24 mouse cellular contexts compared by ENCODE assay signal in genomic region chr7:98497451-98497850, GRCm38 (mm10). TPM values are rescaled to one million over a fixed set of nuclear protein-coding genes. Genes with fewer than 3 reads are reported as not detected.
DNase-seq lines count a peak whose midpoint lies in the region; ATAC-seq lines count a peak whose summit lies in the region.
"Had no signal": no experiment of that assay in that cellular context is flagged by ENCODE, and none has a peak within 500 bp of the region (broad histone marks: within the 10 kb centered on the region; RNA-seq: fewer than 3 reads in every experiment).

No protein-coding gene starts in this region.

- H3K27me3 ChIP-seq in liver, embryonic 12.5 days (replicated peaks): peaks cover 14% of the 10 kb centered on the region; the same call in 1 of the 2 replicates
- H3K27me3 ChIP-seq: embryonic facial prominence, embryonic 13.5 days; embryonic facial prominence, embryonic 15.5 days; forebrain, embryonic 15.5 days had no signal

- DNase-seq in cerebellum, adult 11-12 months: peak; percentile 5
- no peak for DNase-seq in cerebellum, postnatal 25 days
- DNase-seq in kidney, postnatal 10 days: peak; percentile 3
- DNase-seq in kidney, postnatal 25 days: no peak
- DNase-seq in NIH3T3 (ENCODE audit: low read depth): peak; percentile 58
- DNase-seq in right cerebral cortex, postnatal 36 days (ENCODE audit: low spot score in 2 of 2): no peak
- DNase-seq: adrenal gland, adult 2 months; adrenal gland, postnatal 10 days; adrenal gland, postnatal 25 days; cerebellum, adult 11 months; cerebellum, adult 2 months; cerebellum, adult 9-10 months; cerebellum, postnatal 10 days; cerebellum, postnatal 36 days; embryo, embryonic 11 days; forebrain, postnatal 0 days had no signal

- no peak overlapping the region for H3K4me2 ChIP-seq in liver, embryonic 12.5 days
- H3K4me2 ChIP-seq: embryonic facial prominence, embryonic 13.5 days; embryonic facial prominence, embryonic 15.5 days; forebrain, embryonic 13.5 days; forebrain, embryonic 15.5 days had no signal

- H3K36me3 ChIP-seq in liver, embryonic 12.5 days: 0 out of 2 replicates have a peak, but pooled peaks cover 12% of the 10 kb centered on the region
- H3K36me3 ChIP-seq: embryonic facial prominence, embryonic 15.5 days; forebrain, embryonic 15.5 days had no signal

- H3K4me1 ChIP-seq in liver, embryonic 12.5 days: peaks cover 39% of the 10 kb centered on the region
- H3K4me1 ChIP-seq: forebrain, embryonic 13.5 days; forebrain, embryonic 15.5 days had no signal

- no peak overlapping the region for H3K4me3 ChIP-seq in liver, embryonic 12.5 days
- H3K4me3 ChIP-seq: embryonic facial prominence, embryonic 13.5 days; embryonic facial prominence, embryonic 15.5 days; forebrain, embryonic 13.5 days; forebrain, embryonic 15.5 days had no signal

- H3K9me3 ChIP-seq in liver, embryonic 12.5 days (replicated peaks): no peaks in the 10 kb centered on the region
- H3K9me3 ChIP-seq: embryonic facial prominence, embryonic 13.5 days; embryonic facial prominence, embryonic 15.5 days; forebrain, embryonic 13.5 days; forebrain, embryonic 15.5 days had no signal

- H3K27ac ChIP-seq in liver, embryonic 12.5 days: no peak overlapping the region
- H3K27ac ChIP-seq: embryonic facial prominence, embryonic 13.5 days; embryonic facial prominence, embryonic 15.5 days; forebrain, embryonic 13.5 days; forebrain, embryonic 15.5 days had no signal

- ATAC-seq in liver, embryonic 12.5 days: no peak
- ATAC-seq: forebrain, embryonic 13.5 days; forebrain, embryonic 15.5 days; forebrain, postnatal 0 days had no signal

- no peak overlapping the region for H3K9ac ChIP-seq in liver, embryonic 12.5 days
- H3K9ac ChIP-seq: embryonic facial prominence, embryonic 13.5 days; embryonic facial prominence, embryonic 15.5 days; forebrain, embryonic 13.5 days; forebrain, embryonic 15.5 days; forebrain, postnatal 0 days had no signal

- 45% methylated on average over 5 of the region's 5 CpGs for WGBS in liver, embryonic 12.5 days (ENCODE audit: insufficient replicate concordance)

RNA-seq across cellular contexts. Expression of gene Lrrc32, which starts 8.4 kb away (rescaled TPM):
- polyA plus RNA-seq in liver, embryonic 12.5 days (2016; fragmentation: Nextera tagmentation; extraction: Ambion mirVana): 7.4 and 8.3 TPM in 2 replicates

RNA-seq across cellular contexts. Expression of gene Gucy2d, which starts 57.2 kb away (rescaled TPM):
- polyA plus RNA-seq in liver, embryonic 12.5 days (2016; fragmentation: Nextera tagmentation; extraction: Ambion mirVana): not detected in 2 replicates
- polyA plus RNA-seq: adrenal gland, adult 2 months; C2C12; embryonic facial prominence, embryonic 11.5 days; embryonic facial prominence, embryonic 13.5 days; embryonic facial prominence, embryonic 15.5 days; forebrain, embryonic 11.5 days; forebrain, embryonic 13.5 days; forebrain, embryonic 15.5 days; forebrain, postnatal 0 days had no signal

Comparison
In these comparisons a context has a peak if more than half of its experiments do, and no peak if none do; other contexts are left out.
1. DNase-seq: peak in cerebellum, adult 11-12 months (single experiment), kidney, postnatal 10 days (single experiment) and NIH3T3 (single experiment); none in cerebellum, postnatal 25 days (0 of 2), kidney, postnatal 25 days (0 of 2) and right cerebral cortex, postnatal 36 days (0 of 2).